Mouse (Mus musculus): ENCODE results near the gene Klk9. TPM values are rescaled to one million over a fixed set of nuclear protein-coding genes. Genes with fewer than 3 reads are reported as not detected.

Gene Klk9
- polyA plus RNA-seq, 1 experiment: not detected

DNA sequence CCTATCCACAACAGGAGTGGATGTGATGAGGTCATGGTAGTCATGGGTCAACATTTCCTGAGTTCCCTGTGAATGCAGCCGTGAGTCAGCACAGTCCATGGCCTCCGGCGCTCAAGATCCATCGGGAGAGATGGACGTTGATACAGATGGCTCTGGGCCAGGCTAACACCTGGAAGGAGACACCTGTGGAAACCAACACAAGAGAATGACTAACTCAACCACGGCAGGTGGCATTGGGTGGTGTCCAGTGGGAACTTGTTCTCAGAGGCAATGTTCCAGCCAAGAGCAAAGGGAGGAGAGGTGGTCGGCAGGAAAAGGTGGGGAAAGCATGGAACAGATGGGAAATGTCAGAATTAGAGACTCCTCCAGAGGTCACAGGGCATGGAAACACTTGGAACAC lies 29.9 kb downstream of the Klk9 start:
- Histone ChIP-seq H3K27ac (ENCODE audit: insufficient read depth, low read length) (no peak overlapping the region), H3K4me3 (ENCODE audit: insufficient read depth, low read length) (no peak overlapping the region), H3K4me1 (ENCODE audit: control insufficient read depth, insufficient read depth, low read length) (no peaks in the 10 kb centered on the region)
- no peak for TF ChIP-seq POLR2A (IDR thresholded peaks at IDR 0.05; ENCODE audit: extremely low read depth, insufficient read depth, low read length)
- no peak for TF ChIP-seq CTCF (IDR thresholded peaks at IDR 0.05; ENCODE audit: extremely low read depth, insufficient read depth, low read length)

DNA sequence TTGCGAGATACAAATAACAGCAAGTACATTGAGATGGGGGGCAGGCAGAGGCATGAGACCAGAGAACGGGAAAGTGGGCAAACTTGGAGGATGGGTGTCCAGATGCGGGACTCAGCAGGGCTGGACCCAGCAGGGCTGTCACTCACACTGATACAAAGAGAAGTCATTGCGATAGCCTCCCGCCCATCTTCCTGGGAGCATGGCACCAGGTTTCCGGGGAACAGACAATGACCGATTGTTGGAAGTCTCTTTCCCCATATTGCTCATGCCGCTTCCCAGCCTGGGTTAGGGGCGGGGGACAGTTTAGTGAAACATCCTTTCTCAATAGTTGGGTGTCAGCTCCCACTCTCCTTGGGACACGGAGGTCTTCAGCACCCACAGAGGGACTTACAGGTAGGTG lies 32.5 kb downstream of the Klk9 start, which contains the start of gene Klk6:
Klk6 (plus strand) TSS at position 301 of the 400 bp plus-strand sequence.
- Histone ChIP-seq H3K4me1 (ENCODE audit: control insufficient read depth, insufficient read depth, low read length) (no peaks in the 10 kb centered on the region), H3K27ac (ENCODE audit: insufficient read depth, low read length) (no peak within 1 kb of the TSS), H3K4me3 (ENCODE audit: insufficient read depth, low read length) (no peak within 1 kb of the TSS)
- TF ChIP-seq CTCF (IDR thresholded peaks at IDR 0.05; ENCODE audit: extremely low read depth, insufficient read depth, low read length) (no peak), POLR2A (IDR thresholded peaks at IDR 0.05; ENCODE audit: extremely low read depth, insufficient read depth, low read length) (no peak)

DNA sequence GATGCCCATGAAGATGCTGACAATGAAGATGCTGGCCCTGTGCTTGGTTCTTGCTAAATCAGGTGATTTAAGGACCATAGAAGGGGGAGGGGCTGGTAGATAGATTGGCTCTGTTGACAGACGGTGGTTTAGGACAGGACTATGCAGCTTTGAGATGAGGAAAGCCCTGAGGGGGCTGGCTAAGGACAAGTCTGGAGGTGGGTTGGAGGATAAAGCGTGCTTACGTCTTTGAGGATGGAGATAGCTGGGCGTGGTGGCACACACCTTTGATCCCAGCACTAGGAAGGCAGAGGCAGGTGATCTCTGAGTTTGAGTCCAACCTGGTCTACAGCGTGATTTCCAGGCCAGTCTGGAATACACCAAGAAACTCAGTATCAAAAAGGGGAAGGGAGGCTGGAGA lies 34.4 kb downstream of the Klk9 start:
- H3K4me3 ChIP-seq (ENCODE audit: insufficient read depth, low read length): no peak overlapping the region
- no peak for TF ChIP-seq POLR2A (IDR thresholded peaks at IDR 0.05; ENCODE audit: extremely low read depth, insufficient read depth, low read length)
- TF ChIP-seq CTCF (IDR thresholded peaks at IDR 0.05; ENCODE audit: extremely low read depth, insufficient read depth, low read length): no peak
- no peak overlapping the region for H3K27ac ChIP-seq (ENCODE audit: insufficient read depth, low read length)
- no peaks in the 10 kb centered on the region for H3K4me1 ChIP-seq (ENCODE audit: control insufficient read depth, insufficient read depth, low read length)

DNA sequence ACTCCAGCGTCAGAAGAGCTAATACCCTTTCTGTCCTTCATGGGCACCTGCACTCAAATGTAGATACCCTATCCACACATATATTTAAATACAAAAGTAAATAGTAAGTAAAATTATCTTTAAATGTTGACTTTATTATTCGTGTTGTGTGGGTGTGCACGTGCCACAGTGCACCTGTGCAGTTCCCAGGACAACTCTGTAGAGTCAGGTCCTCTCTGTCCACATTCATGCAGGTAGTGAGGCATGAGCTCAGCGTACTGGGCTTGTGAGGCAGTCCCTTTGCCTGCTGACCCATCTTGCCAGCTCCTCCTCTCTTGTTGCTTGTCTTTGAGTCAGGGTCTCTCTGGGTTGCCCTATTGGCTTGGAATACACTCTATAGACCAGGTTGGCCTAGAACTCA lies 36.0 kb downstream of the Klk9 start:
- no peak overlapping the region for H3K4me3 ChIP-seq (ENCODE audit: insufficient read depth, low read length)
- no peak overlapping the region for H3K27ac ChIP-seq (ENCODE audit: insufficient read depth, low read length)
- no peaks in the 10 kb centered on the region for H3K4me1 ChIP-seq (ENCODE audit: control insufficient read depth, insufficient read depth, low read length)
- TF ChIP-seq POLR2A (IDR thresholded peaks at IDR 0.05; ENCODE audit: extremely low read depth, insufficient read depth, low read length) (no peak), CTCF (IDR thresholded peaks at IDR 0.05; ENCODE audit: extremely low read depth, insufficient read depth, low read length) (no peak)

DNA sequence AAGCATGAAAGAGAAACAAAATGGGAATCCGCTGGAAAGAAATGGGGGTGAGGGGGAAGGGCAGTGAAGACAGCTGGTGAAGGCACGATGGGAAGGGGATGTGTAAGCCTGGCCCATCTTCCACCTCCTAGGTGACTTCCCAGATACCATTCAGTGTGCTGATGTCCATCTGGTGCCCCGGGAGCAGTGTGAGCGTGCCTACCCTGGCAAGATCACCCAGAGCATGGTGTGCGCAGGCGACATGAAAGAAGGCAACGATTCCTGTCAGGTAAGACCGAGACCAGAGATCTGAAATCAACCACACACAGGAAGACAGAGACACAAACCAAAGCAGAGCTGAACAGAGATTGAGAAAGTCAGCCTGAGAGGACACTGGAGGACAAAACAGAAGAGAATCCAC lies 37.3 kb downstream of the Klk9 start:
- TF ChIP-seq CTCF (IDR thresholded peaks at IDR 0.05; ENCODE audit: extremely low read depth, insufficient read depth, low read length): no peak
- no peak for TF ChIP-seq POLR2A (IDR thresholded peaks at IDR 0.05; ENCODE audit: extremely low read depth, insufficient read depth, low read length)
- Histone ChIP-seq H3K4me3 (ENCODE audit: insufficient read depth, low read length) (no peak overlapping the region), H3K4me1 (ENCODE audit: control insufficient read depth, insufficient read depth, low read length) (no peaks in the 10 kb centered on the region), H3K27ac (ENCODE audit: insufficient read depth, low read length) (no peak overlapping the region)

DNA sequence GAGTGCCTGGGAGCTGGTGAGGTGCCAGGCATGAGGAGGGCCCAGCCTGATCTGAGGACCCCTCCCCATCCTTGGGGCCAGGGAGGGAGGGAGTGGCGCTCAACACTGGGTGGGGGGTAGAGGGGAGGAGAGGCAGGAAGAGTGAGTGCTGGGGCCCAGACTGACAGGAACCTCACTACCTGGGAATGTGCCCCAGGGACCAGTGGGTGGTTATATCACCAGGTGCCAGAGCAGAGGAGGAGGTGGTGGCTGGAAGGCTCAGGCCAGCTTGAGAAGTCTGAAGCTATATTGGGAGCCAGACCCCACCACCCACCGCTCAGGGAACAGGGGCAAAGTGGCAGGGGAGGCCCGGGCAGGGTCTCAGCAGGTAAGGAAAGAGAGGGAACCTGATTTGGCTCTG lies 50.0 kb downstream of the Klk9 start, which contains the start of gene Klk5:
Klk5 (plus strand) TSS at position 271 of the 400 bp plus-strand sequence.
- H3K4me1 ChIP-seq (ENCODE audit: control insufficient read depth, insufficient read depth, low read length): no peaks in the 10 kb centered on the region
- TF ChIP-seq POLR2A (IDR thresholded peaks at IDR 0.05; ENCODE audit: extremely low read depth, insufficient read depth, low read length) (no peak), CTCF (IDR thresholded peaks at IDR 0.05; ENCODE audit: extremely low read depth, insufficient read depth, low read length) (no peak)
- no peak within 1 kb of the TSS for H3K27ac ChIP-seq (ENCODE audit: insufficient read depth, low read length)
- H3K4me3 ChIP-seq (ENCODE audit: insufficient read depth, low read length): no peak within 1 kb of the TSS

DNA sequence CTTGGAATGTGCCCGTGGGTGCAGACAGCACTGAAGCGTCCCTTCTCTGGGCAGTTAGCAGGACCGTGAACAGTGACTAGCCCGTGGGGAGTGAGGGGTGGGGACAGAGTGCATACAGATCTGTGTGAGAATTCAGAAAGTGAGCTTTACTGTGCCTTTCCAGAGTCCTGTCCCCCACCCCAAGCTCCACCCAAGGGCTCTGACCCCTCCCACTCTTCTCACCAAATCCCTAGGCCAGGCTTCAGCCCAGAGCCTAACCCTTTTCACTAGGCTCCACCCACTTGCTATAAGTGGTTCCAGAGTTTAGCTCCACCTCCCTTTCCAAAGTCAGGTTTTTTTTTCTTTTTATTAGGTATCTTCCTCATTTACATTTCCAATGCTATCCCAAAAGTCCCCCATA lies 52.1 kb downstream of the Klk9 start:
- Histone ChIP-seq H3K4me3 (ENCODE audit: insufficient read depth, low read length) (no peak overlapping the region), H3K27ac (ENCODE audit: insufficient read depth, low read length) (no peak overlapping the region), H3K4me1 (ENCODE audit: control insufficient read depth, insufficient read depth, low read length) (no peaks in the 10 kb centered on the region)
- TF ChIP-seq CTCF (IDR thresholded peaks at IDR 0.05; ENCODE audit: extremely low read depth, insufficient read depth, low read length): no peak
- TF ChIP-seq POLR2A (IDR thresholded peaks at IDR 0.05; ENCODE audit: extremely low read depth, insufficient read depth, low read length): no peak

Other genes starting within 250 kb of the Klk9 start
- gene Cd33, start 247.5 kb upstream of the Klk9 start, polyA plus RNA-seq (2012; rRNA removed): 9.3 and 11.2 TPM in 2 replicates
- 5.9 and 6.1 TPM in 2 replicates for gene Zfp658, start 229.6 kb upstream of the Klk9 start, polyA plus RNA-seq (2012; rRNA removed)
- 8.7 and 9.2 TPM in 2 replicates for gene Zfp719, start 212.3 kb upstream of the Klk9 start, polyA plus RNA-seq (2012; rRNA removed)
- 0.15 and 0.21 TPM in 2 replicates for gene Zfp819, start 184.7 kb upstream of the Klk9 start, polyA plus RNA-seq (2012; rRNA removed)
- gene Ceacam18, start 157.2 kb upstream of the Klk9 start, polyA plus RNA-seq (2012; rRNA removed): 0.04 TPM in 1 of 2 replicates, not detected in the other
- 1.1 and 1.6 TPM in 2 replicates for gene Siglece, start 131.7 kb upstream of the Klk9 start, polyA plus RNA-seq (2012; rRNA removed)
- 8.1 and 8.6 TPM in 2 replicates for gene Ctu1, start 119.9 kb upstream of the Klk9 start, polyA plus RNA-seq (2012; rRNA removed)
- gene Klk14, start 101.5 kb upstream of the Klk9 start, polyA plus RNA-seq (2012; rRNA removed): not detected in 2 replicates
- gene Klk13, start 79.3 kb upstream of the Klk9 start, polyA plus RNA-seq (2012; rRNA removed): 0.04 TPM in 1 of 2 replicates, not detected in the other
- gene Klk12, start 23.0 kb upstream of the Klk9 start, polyA plus RNA-seq (2012; rRNA removed): not detected in 2 replicates
- not detected in 2 replicates for gene Klk11, start 17.3 kb upstream of the Klk9 start, polyA plus RNA-seq (2012; rRNA removed)
- 0.27 and 0.32 TPM in 2 replicates for gene Klk10, start 10.9 kb upstream of the Klk9 start, polyA plus RNA-seq (2012; rRNA removed)
- gene Klk8, start 5.7 kb downstream of the Klk9 start, polyA plus RNA-seq (2012; rRNA removed): 3.1 and 7.6 TPM in 2 replicates
- 0.11 TPM in 1 of 2 replicates, not detected in the other for gene Klk7, start 19.4 kb downstream of the Klk9 start, polyA plus RNA-seq (2012; rRNA removed)
- 4.9 and 11.6 TPM in 2 replicates for gene Klk6, start 32.6 kb downstream of the Klk9 start, polyA plus RNA-seq (2012; rRNA removed)
- gene Klk5, start 50.1 kb downstream of the Klk9 start, polyA plus RNA-seq (2012; rRNA removed): not detected in 2 replicates
- gene Klk4, start 89.3 kb downstream of the Klk9 start, polyA plus RNA-seq (2012; rRNA removed): not detected in 2 replicates
- not detected in 2 replicates for gene Klk15, start 141.8 kb downstream of the Klk9 start, polyA plus RNA-seq (2012; rRNA removed)
- not detected in 2 replicates for gene Klk1b8, start 158.8 kb downstream of the Klk9 start, polyA plus RNA-seq (2012; rRNA removed)
- gene Klk1b1, start 174.9 kb downstream of the Klk9 start, polyA plus RNA-seq (2012; rRNA removed): not detected in 2 replicates
- not detected in 2 replicates for gene Klk1b9, start 184.2 kb downstream of the Klk9 start, polyA plus RNA-seq (2012; rRNA removed)
- gene Klk1b11, start 204.0 kb downstream of the Klk9 start, polyA plus RNA-seq (2012; rRNA removed): not detected in 2 replicates
- gene Klk1b26, start 220.3 kb downstream of the Klk9 start, polyA plus RNA-seq (2012; rRNA removed): not detected in 2 replicates

Measured in cortical plate, adult 2 months (tissue).